Mouse (Mus musculus): Measurements from ENCODE around the gene Lrrc61.

Lrrc61 gene

GRCm38 (mm10) chr6:48554280-48555103 is at the start of gene Lrrc61:
Gene Lrrc61, plus strand, starts transcription at chr6:48554796.
- in situ Hi-C loops (cut with MboI; ENCODE audit: unreplicated experiment in 2 of 2) = loop anchor here in 1 of 2 experiments (5.0 kb wide), 1 partner anchor 218 kb away; the partner anchor contains the start of gene Gimap3

DNA sequence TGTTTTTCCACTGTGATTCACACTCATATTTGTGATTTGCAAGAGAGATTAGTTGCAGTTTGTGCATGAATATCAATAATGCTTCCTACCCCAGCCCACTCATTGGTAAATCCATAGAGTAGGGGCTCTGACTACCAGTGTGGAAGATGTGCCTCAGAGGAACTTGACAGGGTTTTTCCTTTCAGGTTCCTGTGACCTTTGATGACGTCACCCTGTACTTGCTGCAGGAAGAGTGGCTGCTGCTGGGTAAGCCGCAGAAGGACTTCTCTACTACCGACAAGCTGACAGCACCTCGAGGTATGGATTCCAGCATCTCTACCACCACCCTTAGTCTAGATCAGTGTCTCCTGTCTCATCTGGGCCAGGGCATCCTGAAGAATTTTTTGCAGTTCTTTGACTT is 46.5 kb upstream of the Lrrc61 start:
- in situ Hi-C loops (cut with MboI; ENCODE audit: unreplicated experiment in 2 of 2) = no loop called here

GRCm38 (mm10) chr6:48510426-48510825 is 44.2 kb upstream of the Lrrc61 start:
- in situ Hi-C loops (cut with MboI; ENCODE audit: unreplicated experiment in 2 of 2) = no loop called here

- in situ Hi-C loops (cut with MboI; ENCODE audit: unreplicated experiment in 2 of 2) = no loop called here
Observed at GRCm38 (mm10) chr6:48511861-48512260, 42.7 kb upstream of the Lrrc61 start.

DNA sequence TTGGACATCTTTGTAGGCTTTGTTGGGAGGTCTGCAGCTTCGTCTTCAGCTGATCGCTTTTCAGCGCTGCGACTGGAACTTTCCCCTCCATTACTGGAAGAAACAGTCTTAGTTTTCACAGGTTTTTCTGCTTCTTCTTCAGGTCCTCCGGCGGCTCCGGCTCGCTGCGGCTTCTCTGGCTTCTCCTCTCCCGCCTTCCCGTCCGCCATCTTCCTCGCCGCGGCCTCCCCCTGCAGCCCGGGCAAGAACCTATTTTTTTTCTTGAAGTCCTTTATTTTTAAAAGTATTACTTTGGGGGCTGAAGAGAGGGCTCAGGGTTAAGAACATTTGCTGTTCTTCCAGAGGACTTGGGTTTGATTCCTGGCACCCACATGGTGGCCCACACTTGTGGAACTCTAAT is 29.7 kb upstream of the Lrrc61 start:
- in situ Hi-C loops (cut with MboI; ENCODE audit: unreplicated experiment in 2 of 2) = loop anchor here (25.0 kb wide), 2 partner anchors 437 to 538 kb away; partner anchors contain the start of gene Doxl2 (in 1 of the 2)

GRCm38 (mm10) chr6:48527901-48528300 is 26.7 kb upstream of the Lrrc61 start:
- in situ Hi-C loops (cut with MboI; ENCODE audit: unreplicated experiment in 2 of 2) = loop anchor here (25.0 kb wide), 2 partner anchors 434 to 541 kb away; partner anchors contain the start of gene Doxl2 (in 1 of the 2)

DNA sequence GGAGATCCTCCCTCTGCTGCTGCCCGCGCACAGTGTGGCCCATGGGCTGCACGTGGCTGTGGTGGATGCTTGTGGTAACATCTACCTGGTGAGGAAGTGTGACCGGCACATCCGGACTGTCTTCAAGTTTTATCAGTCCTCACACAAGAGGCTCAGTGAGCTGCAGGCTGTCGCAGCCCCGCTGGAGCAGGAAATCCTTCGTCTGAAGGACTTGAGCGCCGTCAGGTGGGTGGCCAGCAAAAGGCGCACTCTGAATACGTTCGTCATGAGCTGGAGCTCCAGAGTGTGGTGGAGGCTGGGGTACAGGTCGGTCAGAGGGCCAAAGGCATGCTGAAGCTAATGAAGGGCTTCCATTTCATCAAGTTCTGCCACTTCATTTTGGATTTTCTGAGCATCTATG is 25.3 kb upstream of the Lrrc61 start:
- in situ Hi-C loops (cut with MboI; ENCODE audit: unreplicated experiment in 2 of 2) = loop anchor here (25.0 kb wide), 2 partner anchors 433 to 542 kb away; partner anchors contain the start of gene Doxl2 (in 1 of the 2)

GRCm38 (mm10) chr6:48529871-48530440 is 24.6 kb upstream of the Lrrc61 start:
- in situ Hi-C loops (cut with MboI; ENCODE audit: unreplicated experiment in 2 of 2) = loop anchor here (10.0 to 25.0 kb wide), 3 partner anchors 345 to 543 kb away; partner anchors contain the start of gene Doxl2 (in 1 of the 2)

GRCm38 (mm10) chr6:48530862-48531261 is 23.7 kb upstream of the Lrrc61 start:
- in situ Hi-C loops (cut with MboI; ENCODE audit: unreplicated experiment in 2 of 2) = loop anchor here (10.0 to 25.0 kb wide), 3 partner anchors 346 to 544 kb away; partner anchors contain the start of gene Doxl2 (in 1 of the 2)

DNA sequence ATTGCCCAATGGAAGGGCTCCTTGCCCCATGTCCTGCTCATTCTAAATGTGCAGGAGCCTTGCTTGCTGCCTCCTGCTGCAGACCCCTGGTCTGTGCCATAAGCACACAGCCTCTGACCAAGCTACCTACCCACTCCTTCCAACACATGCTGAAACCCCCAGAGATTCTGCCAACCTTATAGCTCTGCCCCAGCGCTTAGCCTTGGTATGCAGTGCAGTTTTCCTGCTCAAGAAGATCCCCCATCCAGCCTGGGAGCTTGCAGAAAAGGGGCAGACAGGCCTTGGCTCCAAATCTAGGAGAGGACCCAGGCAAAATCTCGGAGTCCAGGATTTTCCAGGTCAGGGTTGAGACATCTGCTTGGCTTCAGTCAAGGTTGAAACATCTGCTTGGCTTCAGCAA is 21.1 kb upstream of the Lrrc61 start:
- in situ Hi-C loops (cut with MboI; ENCODE audit: unreplicated experiment in 2 of 2) = loop anchor here (10.0 to 25.0 kb wide), 3 partner anchors 349 to 546 kb away; partner anchors contain the start of gene Doxl2 (in 1 of the 2)

DNA sequence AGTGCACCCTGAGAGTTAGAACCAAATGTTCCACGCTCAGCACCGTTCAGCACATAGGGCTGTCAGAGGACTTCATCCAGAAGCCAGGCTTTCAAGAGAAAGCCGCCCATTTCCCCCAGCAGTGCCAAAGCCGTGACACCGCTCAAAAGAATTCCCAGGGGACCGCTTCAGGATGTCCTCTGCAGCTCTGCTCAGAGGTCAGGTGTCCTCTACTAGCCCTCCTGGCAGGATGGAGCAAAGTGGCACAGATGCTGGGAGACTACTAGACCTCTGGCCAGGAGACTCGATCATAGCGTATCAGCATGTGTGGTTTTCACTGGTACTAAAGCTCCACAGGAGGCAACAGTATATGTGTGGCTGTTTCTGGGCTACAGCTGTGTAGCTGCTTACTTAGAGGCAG is 19.7 kb upstream of the Lrrc61 start:
- in situ Hi-C loops (cut with MboI; ENCODE audit: unreplicated experiment in 2 of 2) = loop anchor here (5.0 to 25.0 kb wide), 4 partner anchors 107 to 548 kb away; partner anchors contain the start of gene Doxl2 (in 1 of the 2)

DNA sequence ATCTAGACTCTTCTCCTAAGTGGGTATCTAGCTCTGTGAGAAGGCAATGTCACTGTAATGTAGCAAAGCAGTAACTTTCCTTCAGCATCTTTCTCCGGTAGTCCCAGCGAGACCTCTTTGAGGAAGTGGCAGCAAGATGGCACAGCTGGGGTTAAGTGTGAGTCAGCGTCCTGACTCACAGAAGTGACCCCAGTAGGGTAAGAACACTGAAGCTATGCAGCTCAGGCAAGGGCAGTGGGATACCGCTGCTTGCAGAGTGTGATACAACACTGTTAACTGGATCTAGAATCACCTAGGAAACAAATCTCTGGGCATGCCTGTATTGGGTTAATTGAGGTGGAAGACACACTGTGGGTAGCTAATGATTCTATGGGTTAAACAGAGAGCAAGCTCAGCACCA is 18.5 kb upstream of the Lrrc61 start:
- in situ Hi-C loops (cut with MboI; ENCODE audit: unreplicated experiment in 2 of 2) = loop anchor here (5.0 to 25.0 kb wide), 4 partner anchors 106 to 549 kb away; partner anchors contain the start of gene Doxl2 (in 1 of the 2)

GRCm38 (mm10) chr6:48537105-48537954 is 17.3 kb upstream of the Lrrc61 start, which contains the start of gene Atp6v0e2:
Gene Atp6v0e2, plus strand, starts transcription at chr6:48537615.
- in situ Hi-C loops (cut with MboI; ENCODE audit: unreplicated experiment in 2 of 2) = loop anchor here (5.0 to 25.0 kb wide), 4 partner anchors 105 to 550 kb away; partner anchors contain the start of gene Doxl2 (in 1 of the 2)

GRCm38 (mm10) chr6:48538841-48539737 is 15.5 kb upstream of the Lrrc61 start:
- in situ Hi-C loops (cut with MboI; ENCODE audit: unreplicated experiment in 2 of 2) = loop anchor here (5.0 to 25.0 kb wide), 4 partner anchors 103 to 552 kb away; partner anchors contain the start of gene Doxl2 (in 1 of the 2)

GRCm38 (mm10) chr6:48539860-48540259 is 14.7 kb upstream of the Lrrc61 start:
- in situ Hi-C loops (cut with MboI; ENCODE audit: unreplicated experiment in 2 of 2) = loop anchor here (5.0 to 25.0 kb wide), 8 partner anchors 102 to 855 kb away; partner anchors contain the start of genes Doxl2 (in 1 of the 2), Gimap3 (in 1 of the 2) and Stk31 (in 1 of the 2)

DNA sequence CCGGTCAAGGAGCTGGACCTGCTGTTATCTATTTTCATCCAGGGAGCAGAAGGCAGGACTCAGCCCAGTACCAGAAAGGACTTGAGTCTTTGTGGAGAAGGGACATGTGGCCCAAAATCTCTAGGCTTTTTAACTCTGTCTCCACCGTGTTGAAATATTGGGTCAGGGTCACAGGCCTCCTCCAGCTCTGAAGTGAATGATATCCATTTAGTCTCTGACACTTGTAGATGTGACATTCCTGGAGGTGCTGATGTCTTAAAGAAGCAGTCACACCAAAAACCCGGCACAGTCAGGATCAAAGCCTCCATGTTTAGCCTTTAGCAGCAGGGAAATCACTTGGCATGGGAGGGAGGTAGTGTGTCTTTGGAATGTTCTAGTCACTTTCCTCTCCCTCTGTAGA is 13.9 kb upstream of the Lrrc61 start:
- in situ Hi-C loops (cut with MboI; ENCODE audit: unreplicated experiment in 2 of 2) = loop anchor here (5.0 to 25.0 kb wide), 6 partner anchors 234 to 854 kb away; partner anchors contain the start of genes Doxl2 (in 1 of the 2), Gimap3 (in 1 of the 2) and Stk31 (in 1 of the 2)

GRCm38 (mm10) chr6:48541560-48542450 is 12.8 kb upstream of the Lrrc61 start:
- in situ Hi-C loops (cut with MboI; ENCODE audit: unreplicated experiment in 2 of 2) = loop anchor here (5.0 to 25.0 kb wide), 6 partner anchors 233 to 853 kb away; partner anchors contain the start of genes Doxl2 (in 1 of the 2), Gimap3 (in 1 of the 2) and Stk31 (in 1 of the 2)
